Mouse (Mus musculus): ENCODE results near the gene Dnah11.

Dnah11 gene

DNA sequence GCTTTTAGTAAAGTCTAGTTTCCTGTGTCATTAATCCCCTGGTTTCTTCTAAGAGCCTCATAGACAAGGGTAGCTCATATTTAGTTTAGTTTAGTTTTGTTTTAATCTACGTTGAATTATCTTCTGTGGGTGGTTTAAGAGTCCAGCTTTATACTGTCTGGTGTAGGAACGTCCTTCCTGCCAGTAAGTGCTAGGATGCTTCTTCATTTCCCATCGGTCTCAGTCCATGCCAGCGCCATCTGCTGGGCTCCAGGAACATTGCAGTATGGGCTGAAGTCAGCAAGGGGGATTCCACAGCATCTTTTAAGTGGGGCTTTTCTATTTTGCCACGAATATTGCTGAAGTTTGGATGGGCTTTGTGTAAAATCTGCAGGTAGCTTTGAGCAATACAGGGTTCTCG is 345.5 kb downstream of the Dnah11 start:
- DNase-seq: peak; percentile 33

GRCm38 (mm10) chr12:117850472-117850871 is 348.4 kb downstream of the Dnah11 start:
- DNase-seq: no peak

- DNase-seq: no peak
Measured at GRCm38 (mm10) chr12:117848621-117849020, 350.2 kb downstream of the Dnah11 start.

GRCm38 (mm10) chr12:117844917-117845316 is 353.9 kb downstream of the Dnah11 start:
- no peak for DNase-seq

DNA sequence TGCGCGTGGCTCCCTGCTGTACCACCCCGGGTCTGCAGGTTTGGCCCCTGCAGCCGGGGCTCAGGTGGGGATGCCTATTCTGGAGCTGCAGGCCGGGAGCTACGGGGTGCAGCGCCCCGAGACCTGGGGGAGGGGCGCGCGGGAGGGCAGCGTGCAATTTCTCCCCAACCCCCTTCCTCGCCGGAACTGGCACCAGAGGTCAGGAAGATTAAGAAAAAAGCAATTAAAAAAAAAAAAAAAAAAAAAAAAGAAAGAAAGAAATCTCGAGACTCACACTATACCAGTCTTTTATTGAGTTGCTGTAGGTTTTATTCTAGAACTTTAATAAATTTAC is 354.8 kb downstream of the Dnah11 start:
- no peak for DNase-seq

DNA sequence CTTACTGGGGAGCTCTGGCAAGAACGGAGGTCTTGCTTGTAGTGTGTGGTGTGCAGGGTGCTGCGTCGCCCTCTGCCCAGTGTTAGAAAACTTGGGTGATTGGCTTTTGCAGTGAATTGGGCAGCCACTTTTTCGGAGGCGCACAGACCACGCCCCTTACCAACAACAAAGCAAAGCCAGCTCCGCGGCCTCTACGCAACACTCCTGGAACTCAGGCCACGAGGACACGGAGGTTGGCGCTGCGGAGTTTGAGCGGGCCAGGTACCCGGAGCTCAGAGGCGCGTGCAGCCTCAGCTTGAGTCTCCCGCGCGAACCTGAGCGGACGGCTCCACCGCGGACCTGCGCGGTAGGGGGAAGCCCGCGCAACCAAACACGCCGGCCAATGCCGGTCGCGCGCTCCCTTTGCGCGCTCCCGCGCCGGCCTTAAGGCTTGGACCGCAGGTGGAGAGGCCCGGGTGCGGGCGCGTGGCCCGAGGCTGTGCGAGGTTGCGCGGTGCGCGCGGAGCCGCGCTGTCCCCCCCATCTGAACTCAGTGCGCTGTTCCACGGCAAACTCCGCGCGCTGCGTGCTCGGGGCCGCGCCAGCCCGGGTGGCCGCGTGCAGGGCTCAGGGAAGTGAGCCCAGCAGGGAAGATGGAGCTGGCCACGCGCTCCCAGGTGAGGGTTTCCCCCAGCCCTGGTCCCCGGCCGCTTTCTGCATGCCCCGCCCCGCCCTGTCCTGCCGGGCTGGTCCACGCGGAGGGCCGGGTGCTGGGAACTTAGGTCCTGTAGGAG is 355.4 kb downstream of the Dnah11 start:
- peak; percentile 18 for DNase-seq

DNA sequence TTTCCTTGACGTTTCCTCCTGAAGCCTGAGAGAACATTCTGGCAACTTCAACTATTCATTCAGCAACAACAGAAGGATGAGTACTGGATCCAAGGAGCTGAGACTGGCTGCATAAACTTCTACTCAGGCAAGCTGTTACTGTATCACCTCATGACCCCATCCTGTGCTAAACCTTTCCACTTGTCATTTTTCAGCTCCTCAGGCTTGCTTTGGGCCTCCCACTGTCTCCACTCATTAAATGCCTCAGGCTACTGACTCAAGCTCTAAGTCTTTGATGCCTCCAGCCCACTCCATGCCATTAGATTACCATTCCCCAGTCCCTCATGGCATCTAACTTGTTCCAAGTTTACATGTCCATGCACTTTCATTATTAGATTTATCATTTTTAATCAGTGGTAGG is 356.2 kb downstream of the Dnah11 start:
- no peak for DNase-seq

- DNase-seq: no peak
Measured at GRCm38 (mm10) chr12:117840705-117841104, 358.1 kb downstream of the Dnah11 start.

DNA sequence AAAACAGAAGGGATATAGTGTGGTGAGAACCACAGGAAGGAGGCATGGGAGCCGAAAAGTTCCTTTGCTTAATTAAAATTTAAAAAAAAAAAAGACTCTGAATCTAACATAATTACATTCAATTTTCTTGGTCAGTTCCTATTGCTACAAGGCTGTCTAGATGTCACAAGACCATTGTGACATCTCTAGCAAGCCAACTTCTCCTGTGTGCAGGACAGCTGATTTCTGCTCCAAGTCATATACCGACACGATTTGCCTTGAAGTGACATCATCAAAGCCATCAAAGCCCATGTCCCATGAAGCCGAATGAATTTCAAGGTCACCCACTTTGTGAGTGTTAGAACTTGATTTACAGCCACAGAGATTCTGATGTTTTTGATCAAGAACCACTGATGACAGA is 361.5 kb downstream of the Dnah11 start:
- no peak for DNase-seq

DNA sequence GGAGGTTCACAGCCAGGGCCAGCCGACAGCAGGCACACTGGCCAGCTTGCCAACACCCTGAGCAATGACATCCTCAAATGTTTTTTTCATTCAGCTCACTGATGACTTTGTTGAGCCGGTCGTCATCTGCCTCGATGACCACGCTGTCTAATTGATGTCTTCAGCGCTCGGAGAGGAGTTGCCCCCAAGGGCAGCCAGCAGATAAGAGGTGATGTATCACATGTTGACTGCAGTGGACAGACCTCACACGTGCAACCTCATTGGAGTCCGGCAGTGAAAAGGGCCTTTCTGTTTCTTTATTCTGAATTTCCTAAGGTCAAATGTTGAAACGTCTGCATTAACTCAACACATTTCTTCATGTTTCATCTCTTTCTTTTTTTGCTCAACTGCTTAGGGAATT is 363.5 kb downstream of the Dnah11 start:
- no peak for DNase-seq

DNA sequence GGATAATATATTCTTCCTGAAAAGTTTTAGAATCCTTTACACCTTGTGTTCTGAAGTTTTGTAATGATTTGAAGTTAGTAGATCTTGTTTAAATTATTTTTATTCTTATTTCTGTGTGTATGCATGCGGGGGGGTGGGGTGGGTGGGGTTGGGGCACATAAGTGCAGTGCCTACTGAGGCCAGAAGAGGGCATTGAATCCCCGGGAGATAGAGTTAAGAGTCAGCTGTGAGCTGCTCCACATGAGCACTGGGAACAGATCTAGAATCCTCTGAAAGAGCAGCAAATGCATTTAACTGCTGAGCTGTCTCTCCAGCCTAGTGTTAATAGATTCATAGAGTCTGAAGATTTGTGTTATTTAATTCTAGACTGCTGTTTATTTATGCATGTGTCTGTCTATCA is 364.2 kb downstream of the Dnah11 start:
- no peak for DNase-seq

DNA sequence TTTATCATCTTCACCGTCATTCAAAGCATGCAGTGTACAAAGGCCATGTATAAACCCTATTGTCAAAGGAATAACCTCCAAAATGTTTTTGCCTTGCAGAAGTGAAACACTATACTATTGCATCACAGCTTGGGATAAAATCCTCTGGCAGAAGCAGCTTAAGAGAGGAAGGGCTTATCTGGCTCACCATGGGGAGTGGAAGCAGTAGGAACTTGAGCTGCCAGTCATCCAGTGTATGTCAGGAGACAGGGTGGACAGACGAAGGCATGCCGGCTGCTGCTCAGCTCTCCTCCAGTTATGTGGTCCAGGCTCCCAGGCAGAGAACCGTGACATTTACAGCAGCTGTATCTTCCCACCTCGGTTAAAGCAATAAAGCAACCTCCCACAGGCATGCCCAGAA is 366.7 kb downstream of the Dnah11 start:
- DNase-seq: no peak

GRCm38 (mm10) chr12:117831351-117831961 is 367.4 kb downstream of the Dnah11 start:
- no peak for DNase-seq

DNA sequence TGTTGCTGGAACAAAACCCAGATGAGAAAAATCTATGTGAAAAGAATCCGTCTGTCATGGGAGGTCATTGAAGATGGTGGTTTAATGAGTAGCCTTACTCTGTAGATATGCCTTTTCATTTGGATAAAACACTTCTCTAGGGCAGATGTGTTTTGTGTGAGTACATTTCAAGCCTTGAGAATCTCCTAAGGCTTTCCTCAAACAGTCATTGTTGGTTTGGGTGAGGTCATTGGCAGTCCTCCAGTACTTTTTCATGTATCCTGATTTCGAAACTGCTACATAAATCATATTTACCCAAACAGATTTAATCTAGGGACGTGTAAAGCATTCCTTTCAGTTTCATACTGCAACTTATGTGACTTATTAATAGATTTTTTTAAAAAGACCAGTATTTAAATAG is 370.5 kb downstream of the Dnah11 start:
- DNase-seq: no peak

Measured in cerebellum, adult 8-10 months (tissue).